Mouse (Mus musculus): ENCODE results near the gene Dgke.
"Not testable (repeated sequence)": the region's sequence is repeated elsewhere in the genome, so short reads cannot be mapped to it uniquely, and the experiment has no call there.

GRCm38 (mm10) chr11:89090359-89090758 lies 23.7 kb upstream of the Dgke start:
- TF ChIP-seq POLR2A (IDR thresholded peaks at IDR 0.05; ENCODE audit: borderline replicate concordance, low read depth, low read length); CTCF (IDR thresholded peaks at IDR 0.05; ENCODE audit: low read depth, low read length): not testable (repeated sequence)

All from bone marrow macrophage, adult 2 months (primary cell).